Mouse (Mus musculus) layer of hippocampus, postnatal 14 days (tissue): ENCODE measurements around the gene Emc7. TPM values are rescaled to one million over a fixed set of nuclear protein-coding genes. Genes with fewer than 3 reads are reported as not detected.

Experiments
- DNase-seq, 2 experiments: peaks; one replicate each; pipeline ENCODE4 v3.0.0; 2021 to 2022; ENCODE audit warnings: low spot score in 2 of 2, mixed read lengths in 1 of 2
- total RNA-seq, 2 experiments: library from RNA; stranded (reverse); gene quantifications; 2 replicates each; pipeline ENCODE4 v1.2.3; 2021

Emc7 gene
- total RNA-seq, 2 experiments from 2014 or later, result 38.8 to 39.6 TPM

- no peak for DNase-seq
Observed at GRCm38 (mm10) chr2:112474997-112475724, 20.4 kb downstream of the Emc7 start.

GRCm38 (mm10) chr2:112476554-112476953 is 21.8 kb downstream of the Emc7 start:
- DNase-seq, result no peak

DNA sequence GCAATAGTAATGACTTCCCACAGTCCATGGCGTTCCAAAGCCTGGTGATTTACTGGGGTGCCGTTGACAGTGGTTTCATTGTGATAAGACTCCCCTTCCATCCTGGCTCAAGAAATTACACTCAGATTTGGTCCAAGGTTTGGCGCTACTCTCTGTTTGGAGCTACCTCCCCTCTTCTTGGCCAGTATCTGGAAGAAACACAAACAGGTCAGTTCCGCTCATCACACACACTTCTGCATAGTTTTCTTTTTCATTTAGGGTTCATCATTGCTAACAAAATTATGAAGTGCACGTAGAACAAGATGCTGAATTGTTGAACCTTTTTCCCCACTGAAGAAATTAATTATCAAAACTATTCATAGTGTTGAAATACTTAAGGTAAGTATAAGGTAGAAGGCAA is 25.9 kb downstream of the Emc7 start, which contains the start of gene Chrm5:
Gene Chrm5 (minus strand): TSS at position 101 of the 400 bp plus-strand sequence.
- no peak for DNase-seq

DNA sequence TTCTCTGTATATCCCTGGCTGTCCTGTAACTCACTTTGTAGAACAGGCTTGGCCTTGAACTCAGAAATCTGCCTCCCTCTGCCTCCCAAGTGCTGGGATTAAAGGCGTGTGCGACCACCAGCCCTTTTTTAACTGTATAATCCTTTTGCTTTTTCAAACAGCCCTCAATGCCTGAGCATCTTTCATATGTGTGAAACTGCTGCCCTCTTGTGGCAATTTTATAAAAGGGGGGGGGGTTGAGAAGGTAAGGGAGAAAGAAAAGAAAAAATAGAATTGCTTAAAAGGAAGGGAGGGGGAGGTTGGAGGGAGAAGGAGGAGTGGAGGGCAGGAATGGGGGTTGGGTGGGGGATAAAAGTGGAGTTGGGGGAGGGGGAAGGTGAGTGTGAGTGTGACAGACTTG is 26.8 kb downstream of the Emc7 start:
- DNase-seq, result no peak

GRCm38 (mm10) chr2:112482533-112483333 is 27.9 kb downstream of the Emc7 start:
- no peak for DNase-seq

- DNase-seq, result no peak
Observed at GRCm38 (mm10) chr2:112483334-112483651, 28.5 kb downstream of the Emc7 start.

GRCm38 (mm10) chr2:112484886-112485285 is 30.1 kb downstream of the Emc7 start:
- DNase-seq, result no peak

DNA sequence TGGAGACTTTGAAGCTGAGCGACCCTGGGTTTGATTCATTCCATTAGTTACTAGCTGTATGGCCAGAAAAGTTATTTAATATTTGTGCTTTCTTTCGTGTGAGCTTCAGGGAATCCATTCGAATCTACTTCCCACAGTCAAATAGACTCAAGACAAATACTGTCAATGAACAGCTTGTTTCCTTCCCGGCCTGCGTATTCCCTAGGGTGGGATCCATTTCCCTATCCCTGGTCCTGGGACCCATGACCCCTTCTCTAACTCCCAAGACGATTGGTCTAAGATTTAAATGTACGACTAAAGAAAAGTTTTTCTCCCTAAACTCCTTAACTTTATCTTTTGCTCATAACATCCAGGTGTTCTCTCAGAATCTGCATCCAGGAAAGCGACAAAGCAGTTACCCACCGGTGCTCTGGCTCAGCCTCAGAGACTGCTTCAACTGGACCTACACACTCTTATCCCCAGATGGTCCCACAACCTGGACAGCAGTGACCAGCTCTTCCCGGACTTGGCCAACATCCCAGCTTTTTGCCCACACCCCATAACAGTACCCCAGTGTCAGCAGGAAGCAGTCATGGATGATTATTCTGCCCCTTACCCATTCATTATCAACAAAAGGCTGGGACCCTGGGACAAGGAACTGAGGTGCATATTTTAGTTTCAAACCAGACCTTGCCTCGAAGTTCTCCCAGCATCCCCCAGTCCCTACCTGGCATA is 35.8 kb downstream of the Emc7 start:
- no peak for DNase-seq

DNA sequence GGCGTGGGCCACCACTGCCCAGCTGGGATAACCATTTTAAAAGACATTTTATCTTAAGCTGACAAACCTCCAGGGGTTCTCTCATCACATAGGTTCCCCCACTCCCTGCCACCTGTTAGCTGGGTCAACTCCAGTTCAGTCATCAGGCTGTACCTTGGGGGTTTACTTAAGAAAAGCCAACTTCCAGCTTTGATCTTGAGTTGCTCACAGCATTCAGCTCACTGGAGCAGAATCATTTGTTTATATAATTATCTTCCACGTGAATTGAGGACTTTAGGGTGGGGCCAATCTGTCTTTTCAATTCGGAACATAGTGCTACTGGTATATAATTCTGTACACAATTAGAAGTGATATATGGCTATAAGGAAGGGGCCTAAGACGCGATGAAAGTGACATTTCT is 36.8 kb downstream of the Emc7 start:
- DNase-seq, result no peak

- DNase-seq, result no peak
Observed at GRCm38 (mm10) chr2:112492431-112492855, 37.6 kb downstream of the Emc7 start.

GRCm38 (mm10) chr2:112492856-112493538 is 38.2 kb downstream of the Emc7 start, which contains the start of gene Aven:
TSS of gene Aven (plus strand) at chr2:112492964.
- peak; percentile 78 to 84 for DNase-seq

GRCm38 (mm10) chr2:112493539-112494260 is 38.9 kb downstream of the Emc7 start:
- DNase-seq, result no peak

DNA sequence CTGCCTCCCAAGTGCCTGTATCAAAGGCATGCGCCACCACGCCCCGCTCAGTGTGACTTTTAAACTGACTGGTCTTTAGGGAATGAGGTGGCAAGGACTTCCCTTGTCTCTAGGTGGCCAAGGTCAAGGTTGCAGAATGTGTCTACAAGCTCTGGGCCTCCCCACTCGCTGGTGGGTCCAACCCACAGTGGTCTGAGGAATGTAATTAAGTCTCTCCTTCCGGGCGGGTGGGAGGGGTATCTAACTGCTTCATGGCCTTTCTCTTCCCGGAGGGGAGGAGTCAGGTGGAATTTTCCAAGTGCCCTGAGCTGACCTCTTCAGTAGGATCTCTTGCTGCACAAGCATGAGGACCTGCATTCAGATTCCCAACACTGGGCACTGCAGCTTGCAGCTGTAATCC is 43.1 kb downstream of the Emc7 start:
- DNase-seq, result no peak

DNA sequence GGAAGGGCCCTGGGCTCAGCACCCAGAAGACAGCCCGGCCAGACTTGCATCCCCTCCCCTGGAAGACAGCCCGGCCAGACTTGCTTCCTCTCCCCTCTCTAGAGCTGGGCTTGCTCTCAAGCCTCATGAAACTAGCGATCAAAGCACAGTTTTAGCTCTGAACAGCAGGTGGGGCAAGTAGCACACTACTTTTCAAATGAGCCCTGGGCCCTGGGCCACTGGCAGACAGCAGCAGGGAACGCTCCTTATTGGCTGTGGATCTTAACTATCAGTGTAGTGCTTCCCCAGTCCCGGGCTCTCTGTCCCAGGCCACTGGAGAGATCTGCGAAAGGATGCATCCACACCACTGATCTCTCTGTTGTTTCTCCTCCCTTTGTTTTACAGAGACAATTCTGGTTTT is 46.4 kb downstream of the Emc7 start:
- peak; percentile 73 to 84 for DNase-seq

- DNase-seq, result no peak
Observed at GRCm38 (mm10) chr2:112503978-112504377, 49.2 kb downstream of the Emc7 start.

- no peak for DNase-seq
Observed at GRCm38 (mm10) chr2:112506841-112507435, 52.1 kb downstream of the Emc7 start.

- DNase-seq, result no peak
Observed at GRCm38 (mm10) chr2:112507444-112507843, 52.6 kb downstream of the Emc7 start.

GRCm38 (mm10) chr2:112510140-112510539 is 55.3 kb downstream of the Emc7 start:
- DNase-seq, result no peak

- no peak for DNase-seq
Observed at GRCm38 (mm10) chr2:112513036-112513435, 58.2 kb downstream of the Emc7 start.

- no peak for DNase-seq
Observed at GRCm38 (mm10) chr2:112516728-112517127, 61.9 kb downstream of the Emc7 start.
